Comparison of ENCODE assay signal across 6 mouse cellular contexts in genomic region chr13:63382206-63382605, GRCm38 (mm10).
"Had no signal": no experiment of that assay in that cellular context is flagged by ENCODE, and none has a peak within 500 bp of the region (broad histone marks: within the 10 kb centered on the region; RNA-seq: fewer than 3 reads in every experiment).

No protein-coding gene starts in this region.

- ATAC-seq: intestine, embryonic 16.5 days had no signal

- DNase-seq: kidney, adult 2 months; kidney, postnatal 14 days; midbrain, embryonic 14.5 days; thymus, adult 18-20 months; thymus, postnatal 14 days had no signal
